Mouse (Mus musculus) forebrain, embryonic 12.5 days (tissue): ENCODE results near the gene Serpina3c. TPM values are rescaled to one million over a fixed set of nuclear protein-coding genes. Genes with fewer than 3 reads are reported as not detected.

Experiments
- ATAC-seq: fragments of 200-750 bp; cut with Nextera tagmentation; 2 replicates; pipeline ENCODE4 v1.8.0; 2017; ENCODE audit warnings: moderate TSS enrichment; ENCODE audit not compliant: low FRiP score
- H3K27ac ChIP-seq: fragments of 300-500 bp; sonication (generic); 2 replicates; pipeline ENCODE4 v1.5.1; 2016; ENCODE audit warnings: mild to moderate bottlenecking
- H3K27me3 ChIP-seq: fragments of 300-500 bp; sonication (generic); 2 replicates; pipeline ENCODE4 v1.6.1; 2016; ENCODE audit warnings: mild to moderate bottlenecking
- H3K36me3 ChIP-seq: fragments of 300-500 bp; sonication (generic); replicated peaks from 2 replicates; pipeline ENCODE4 v1.6.1; 2016; ENCODE audit warnings: mild to moderate bottlenecking
- H3K4me1 ChIP-seq: fragments of 300-500 bp; sonication (generic); 2 replicates; pipeline ENCODE4 v1.6.1; 2016
- H3K4me2 ChIP-seq: fragments of 300-500 bp; sonication (generic); 2 replicates; pipeline ENCODE4 v1.6.1; 2016; ENCODE audit warnings: mild to moderate bottlenecking, moderate library complexity
- H3K4me3 ChIP-seq: fragments of 300-500 bp; sonication (generic); replicated peaks from 2 replicates; pipeline ENCODE4 v1.5.1; 2016; ENCODE audit warnings: mild to moderate bottlenecking
- H3K9ac ChIP-seq: fragments of 300-500 bp; sonication (generic); 2 replicates; pipeline ENCODE4 v1.6.1; 2016; ENCODE audit warnings: mild to moderate bottlenecking
- H3K9me3 ChIP-seq: fragments of 300-500 bp; sonication (generic); 2 replicates; pipeline ENCODE4 v1.6.1; 2016
- WGBS: fragments of 180-500 bp; shearing (Covaris S2); methylation state at CpG from one replicate; pipeline ENCODE4 v1.1.7; 2016; 5-methylcytosine and 5-hydroxymethylcytosine counted together
- polyA plus RNA-seq: library from polyadenylated mRNA; unstranded; fragments of >200 nt; fragmentation: Nextera tagmentation; extraction: Ambion mirVana; gene quantifications from 2 replicates; pipeline ENCODE4 v1.2.1, GENCODE M21; 2016

The Serpina3c gene
- polyA plus RNA-seq, 1 experiment from 2014 or later, result not detected

DNA sequence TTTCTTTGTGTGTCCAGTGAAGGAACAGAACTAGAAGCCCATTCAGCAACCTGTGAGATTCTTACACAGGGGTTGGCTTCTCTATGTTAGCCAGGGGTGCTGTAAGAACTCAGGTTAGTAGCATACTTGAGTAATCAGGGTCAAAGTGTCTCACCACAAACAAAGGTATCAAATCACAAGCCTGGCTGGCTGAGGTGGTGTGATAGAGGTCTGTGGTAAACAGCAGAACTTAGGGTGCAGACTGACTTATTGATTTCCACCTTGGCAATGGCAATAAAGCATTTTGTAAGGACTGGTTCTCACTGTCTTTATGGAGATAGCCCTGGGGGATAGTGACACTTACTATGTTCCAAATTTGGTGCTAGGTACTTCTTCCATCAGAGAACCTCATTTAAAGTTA, 47.8 kb downstream of the Serpina3c start:
- Histone ChIP-seq H3K9ac (no peak overlapping the region), H3K4me1 (no peaks in the 10 kb centered on the region), H3K9me3 (no peaks in the 10 kb centered on the region), H3K27me3 (no peaks in the 10 kb centered on the region), H3K4me2 (no peak overlapping the region), H3K27ac (no peak overlapping the region), H3K4me3 (no peak overlapping the region), H3K36me3 (no peaks in the 10 kb centered on the region)
- ATAC-seq, result no peak

GRCm38 (mm10) chr12:104100768-104101167, 52.9 kb downstream of the Serpina3c start, which contains the start of gene Serpina5:
Gene Serpina5 (plus strand): TSS chr12:104101113.
- no peaks in the 10 kb centered on the region for H3K36me3 ChIP-seq
- H3K4me2 ChIP-seq, result no peak within 1 kb of the TSS
- H3K4me3 ChIP-seq, result no peak within 1 kb of the TSS
- H3K9ac ChIP-seq, result no peak within 1 kb of the TSS
- ATAC-seq, result no peak
- no peaks in the 10 kb centered on the region for H3K27me3 ChIP-seq
- WGBS, result 89% methylated on average over 6 of the region's 6 CpGs
- no peaks in the 10 kb centered on the region for H3K9me3 ChIP-seq
- no peak within 1 kb of the TSS for H3K27ac ChIP-seq
- no peaks in the 10 kb centered on the region for H3K4me1 ChIP-seq

Other genes starting within 250 kb of the Serpina3c start
- gene Serpina1c, start 249.0 kb downstream of the Serpina3c start, polyA plus RNA-seq, result not detected in 2 replicates
- not detected in 2 replicates for gene Serpina1e, start 194.9 kb downstream of the Serpina3c start, polyA plus RNA-seq
- gene Serpina11, start 163.9 kb downstream of the Serpina3c start, polyA plus RNA-seq, result not detected in 2 replicates
- gene Serpina9, start 140.1 kb downstream of the Serpina3c start, polyA plus RNA-seq, result not detected in 2 replicates
- not detected in 2 replicates for gene Serpina12, start 109.4 kb downstream of the Serpina3c start, polyA plus RNA-seq
- gene Serpina5, start 52.8 kb downstream of the Serpina3c start, polyA plus RNA-seq, result not detected in 2 replicates
- not detected in 2 replicates for gene Serpina3a, start 41.1 kb downstream of the Serpina3c start, polyA plus RNA-seq
- not detected in 2 replicates for gene Serpina3b, start 25.9 kb downstream of the Serpina3c start, polyA plus RNA-seq
- gene Serpina3f, start 60.7 kb upstream of the Serpina3c start, polyA plus RNA-seq, result 0.11 and 0.17 TPM in 2 replicates
- not detected in 2 replicates for gene Serpina3g, start 82.4 kb upstream of the Serpina3c start, polyA plus RNA-seq
- 0.09 TPM in 1 of 2 replicates, not detected in the other for gene Serpina3i, start 109.3 kb upstream of the Serpina3c start, polyA plus RNA-seq
- not detected in 2 replicates for gene Serpina3j, start 160.7 kb upstream of the Serpina3c start, polyA plus RNA-seq
- gene Serpina3k, start 184.6 kb upstream of the Serpina3c start, polyA plus RNA-seq, result not detected in 2 replicates
- not detected in 2 replicates for gene Serpina3m, start 184.6 kb upstream of the Serpina3c start, polyA plus RNA-seq